Mouse (Mus musculus) liver, embryonic 14.5 days (tissue): ENCODE measurements around the gene Dhx58. TPM values are rescaled to one million over a fixed set of nuclear protein-coding genes. Genes with fewer than 3 reads are reported as not detected.
A peak's percentile ranks its signal among the peaks of the same experiment; 100 is the strongest.

Experiments used
- ATAC-seq: fragments of 200-750 bp; cut with Nextera tagmentation; 2 replicates; pipeline ENCODE4 v1.8.0; 2017; ENCODE audit warnings: moderate number of reproducible peaks, mild to moderate bottlenecking, moderate library complexity; ENCODE audit not compliant: insufficient read depth
- DNase-seq, 3 experiments: peaks; one replicate each; pipeline ENCODE4 v3.0.0-alpha.2; 2012 to 2013; ENCODE audit warnings: low read depth in 3 of 3, low spot score in 3 of 3
- H3K27ac ChIP-seq: fragments of 300-500 bp; sonication (generic); 2 replicates; pipeline ENCODE4 v1.5.1; 2014; ENCODE audit warnings: moderate library complexity, mild to moderate bottlenecking, control low read depth, inconsistent platforms
- H3K27me3 ChIP-seq: fragments of 300-500 bp; sonication (generic); 2 replicates; pipeline ENCODE4 v1.6.1; 2014; ENCODE audit warnings: mild to moderate bottlenecking, low read length, moderate library complexity; ENCODE audit not compliant: control insufficient read depth, insufficient read depth
- H3K36me3 ChIP-seq: fragments of 300-500 bp; sonication (generic); replicated peaks from 2 replicates; pipeline ENCODE4 v1.6.1; 2014; ENCODE audit warnings: low read depth; ENCODE audit not compliant: control insufficient read depth, insufficient read depth
- H3K4me1 ChIP-seq, 2 experiments: fragments of 200-500 bp in 1 of 2; fragments of 300-500 bp in 1 of 2; sonication (generic) in 1 of 2; replicated peaks; 2 replicates each; pipeline ENCODE4 v1.6.1; 2012 to 2014; ENCODE audit warnings: antibody characterized with exemption in 1 of 2, inconsistent platforms in 1 of 2, low read length in 1 of 2; ENCODE audit not compliant: control insufficient read depth in 2 of 2, insufficient read depth in 2 of 2
- H3K4me2 ChIP-seq: fragments of 300-500 bp; sonication (generic); 2 replicates; pipeline ENCODE4 v1.6.1; 2014; ENCODE audit warnings: low read depth, mild to moderate bottlenecking, control low read depth, moderate library complexity
- H3K4me3 ChIP-seq, 2 experiments: fragments of 200-500 bp in 1 of 2; fragments of 300-500 bp in 1 of 2; sonication (generic) in 1 of 2; 2 replicates each; pipeline ENCODE4 v1.5.1; 2012 to 2014; ENCODE audit warnings: low read depth in 2 of 2, low read length in 2 of 2, mild to moderate bottlenecking in 2 of 2, control low read depth in 1 of 2, inconsistent platforms in 1 of 2, moderate library complexity in 1 of 2; ENCODE audit not compliant: insufficient read depth in 1 of 2
- H3K9ac ChIP-seq: fragments of 300-500 bp; sonication (generic); replicated peaks from 2 replicates; pipeline ENCODE4 v1.6.1; 2014; ENCODE audit warnings: mild to moderate bottlenecking, control low read depth, moderate library complexity
- H3K9me3 ChIP-seq: fragments of 300-500 bp; sonication (generic); 2 replicates; pipeline ENCODE4 v1.6.1; 2016; ENCODE audit warnings: low read length, mixed read lengths; ENCODE audit not compliant: control insufficient read depth
- CTCF ChIP-seq: IDR thresholded peaks from 2 replicates; pipeline ENCODE4 v1.5.1; 2016; ENCODE audit warnings: antibody characterized with exemption, low read depth, control low read depth
- EP300 ChIP-seq: IDR thresholded peaks from 2 replicates; pipeline ENCODE4 v1.6.1; 2016; ENCODE audit warnings: antibody characterized with exemption, low read depth
- WGBS: fragments of 180-500 bp; shearing (Covaris S2); extraction: QIAGEN DNeasy Blood & Tissue Kit; methylation state at CpG from one replicate; pipeline ENCODE4 v1.1.7; 2014; ENCODE audit not compliant: insufficient replicate concordance; 5-methylcytosine and 5-hydroxymethylcytosine counted together
- polyA plus RNA-seq, 2 experiments: library from polyadenylated mRNA; depleted of rRNA in 1 of 2; stranded (reverse) in 1 of 2; unstranded in 1 of 2; fragments of >200 nt; fragmentation: Nextera tagmentation in 1 of 2; extraction: Ambion mirVana in 1 of 2; gene quantifications; 2 replicates each; pipeline versions ENCODE4 v1.2.1 to v1.2.3; 2012 to 2014

Dhx58 gene
- polyA plus RNA-seq, 2 experiments = 1.6 to 1.7 TPM

GRCm38 (mm10) chr11:100714948-100715347 lies 10.9 kb upstream of the Dhx58 start:
- TF ChIP-seq CTCF (no peak), EP300 (no peak)
- H3K36me3 ChIP-seq = peaks cover 49% of the 10 kb centered on the region
- H3K9ac ChIP-seq = no peak overlapping the region
- H3K9me3 ChIP-seq = no peaks in the 10 kb centered on the region
- no peak overlapping the region for H3K4me3 ChIP-seq
- peaks cover 25 to 33% of the 10 kb centered on the region in 2 experiments for H3K4me1 ChIP-seq
- H3K27ac ChIP-seq = no peak overlapping the region
- DNase-seq (no peak), ATAC-seq (no peak)
- H3K4me2 ChIP-seq = peak overlapping the region; percentile 85; the same call in 1 of the 2 replicates
- H3K27me3 ChIP-seq = no peaks in the 10 kb centered on the region
- WGBS = 91% methylated on average over 6 of the region's 6 CpGs

- H3K36me3 ChIP-seq = peaks cover 44% of the 10 kb centered on the region
- peak; percentile 69 to 72 (median 71) for DNase-seq
- no peaks in the 10 kb centered on the region for H3K27me3 ChIP-seq
- no peaks in the 10 kb centered on the region for H3K9me3 ChIP-seq
- peak overlapping the region; percentile 85 for H3K4me2 ChIP-seq
- H3K4me3 ChIP-seq = peak overlapping the region; percentile 28 to 50
- peak overlapping the region; percentile 41 for H3K9ac ChIP-seq
- 40% methylated on average over 6 of the region's 6 CpGs for WGBS
- H3K27ac ChIP-seq = peak overlapping the region; percentile 67
- ATAC-seq = peak; percentile 48
- TF ChIP-seq EP300 = no peak
- peak; percentile 96 for TF ChIP-seq CTCF
- peaks cover 25 to 33% of the 10 kb centered on the region in 2 experiments for H3K4me1 ChIP-seq
These were observed 10.5 kb upstream of the Dhx58 start for GRCm38 (mm10) chr11:100714534-100714915.

GRCm38 (mm10) chr11:100713735-100714533 lies 9.9 kb upstream of the Dhx58 start, which contains the start of gene Hspb9:
Hspb9 (plus strand) TSS chr11:100713850.
- TF ChIP-seq EP300 (no peak), CTCF (no peak)
- peak within 1 kb of the TSS; percentile 28 to 50 for H3K4me3 ChIP-seq
- H3K4me2 ChIP-seq = peak within 1 kb of the TSS; percentile 97
- no peaks in the 10 kb centered on the region for H3K9me3 ChIP-seq
- ATAC-seq = peak; percentile 71
- WGBS = 3% methylated on average over 38 of the region's 38 CpGs
- H3K4me1 ChIP-seq = peaks cover 25 to 33% of the 10 kb centered on the region in 2 experiments
- no peaks in the 10 kb centered on the region for H3K27me3 ChIP-seq
- H3K9ac ChIP-seq = peak within 1 kb of the TSS; percentile 41
- peak; percentile 63 to 64 (median 64) for DNase-seq
- peaks cover 40% of the 10 kb centered on the region for H3K36me3 ChIP-seq
- peak within 1 kb of the TSS; percentile 67 for H3K27ac ChIP-seq

GRCm38 (mm10) chr11:100713174-100713573 lies 9.1 kb upstream of the Dhx58 start:
- no peaks in the 10 kb centered on the region for H3K27me3 ChIP-seq
- no peaks in the 10 kb centered on the region for H3K9me3 ChIP-seq
- ATAC-seq (no peak), DNase-seq (no peak)
- H3K27ac ChIP-seq = peak overlapping the region; percentile 67
- peak overlapping the region; percentile 85 for H3K4me2 ChIP-seq
- 60% methylated on average over 4 of the region's 4 CpGs for WGBS
- no peak for TF ChIP-seq EP300
- TF ChIP-seq CTCF = no peak
- H3K9ac ChIP-seq = peak overlapping the region; percentile 41
- peak overlapping the region in 1 of 2 experiments; percentile 50; a peak in 2 of 4 replicates for H3K4me3 ChIP-seq
- H3K4me1 ChIP-seq = peaks cover 25 to 33% of the 10 kb centered on the region in 2 experiments
- H3K36me3 ChIP-seq = peaks cover 33% of the 10 kb centered on the region
